Mouse (Mus musculus): ENCODE data around the gene Olfr857. TPM values are rescaled to one million over a fixed set of nuclear protein-coding genes. Genes with fewer than 3 reads are reported as not detected.

The Olfr857 gene
- not detected for polyA plus RNA-seq (2017; shearing (Covaris generic))

GRCm38 (mm10) chr9:19709133-19709532 lies at the start of gene Olfr857:
Gene Olfr857, plus strand, starts transcription at chr9:19709433.

Other genes starting within 250 kb of the Olfr857 start
- gene Olfr850, start 231.2 kb upstream of the Olfr857 start, polyA plus RNA-seq (2017; shearing (Covaris generic)): not detected
- not detected for gene Olfr851, start 216.1 kb upstream of the Olfr857 start, polyA plus RNA-seq (2017; shearing (Covaris generic))
- gene Olfr853, start 168.4 kb upstream of the Olfr857 start, polyA plus RNA-seq (2017; shearing (Covaris generic)): not detected
- gene Olfr854, start 142.1 kb upstream of the Olfr857 start, polyA plus RNA-seq (2017; shearing (Covaris generic)): not detected
- gene Olfr855, start 126.8 kb upstream of the Olfr857 start, polyA plus RNA-seq (2017; shearing (Covaris generic)): not detected
- gene Zfp317, start 87.3 kb upstream of the Olfr857 start, polyA plus RNA-seq (2017; shearing (Covaris generic)): 33.6 TPM
- gene Olfr58, start 70.8 kb downstream of the Olfr857 start, polyA plus RNA-seq (2017; shearing (Covaris generic)): not detected
- not detected for gene Olfr859, start 95.5 kb downstream of the Olfr857 start, polyA plus RNA-seq (2017; shearing (Covaris generic))
- gene Olfr860, start 140.3 kb downstream of the Olfr857 start, polyA plus RNA-seq (2017; shearing (Covaris generic)): 0.14 TPM
- gene Olfr862, start 178.6 kb downstream of the Olfr857 start, polyA plus RNA-seq (2017; shearing (Covaris generic)): not detected
- gene Olfr77, start 207.4 kb downstream of the Olfr857 start, polyA plus RNA-seq (2017; shearing (Covaris generic)): 0.90 TPM